Mouse (Mus musculus): ENCODE measurements around the gene Aldoc. TPM values are rescaled to one million over a fixed set of nuclear protein-coding genes. Genes with fewer than 3 reads are reported as not detected.

Aldoc gene
- polyA plus RNA-seq, 1 experiment from 2014 or later, result 562 TPM

DNA sequence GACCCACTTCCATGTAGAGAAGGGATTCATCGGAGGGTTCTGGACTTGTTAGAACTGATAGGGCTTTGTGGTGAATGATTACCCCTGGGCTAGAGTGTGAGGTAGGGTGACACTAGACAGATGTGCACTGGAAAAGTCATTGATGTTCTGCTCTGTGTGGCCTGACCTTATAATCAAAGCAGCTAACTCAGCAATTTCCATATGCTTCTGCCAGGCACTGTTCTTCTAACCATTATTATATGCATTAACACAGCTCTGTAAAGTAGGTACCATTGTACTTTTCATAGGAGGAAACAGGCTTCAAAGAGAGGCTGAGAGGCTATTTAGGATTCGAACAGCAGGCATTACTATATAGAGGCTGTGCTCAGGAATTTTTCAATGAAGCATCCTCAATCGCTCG is 4.4 kb downstream of the Aldoc start:
- Histone ChIP-seq H3K4me3 (ENCODE audit: low read length) (no peak overlapping the region), H3K27me3 (replicated peaks; ENCODE audit: control insufficient read depth, insufficient read depth, low read length) (no peaks in the 10 kb centered on the region), H3K9me3 (ENCODE audit: control insufficient read depth, low read length) (no peaks in the 10 kb centered on the region), H3K4me2 (ENCODE audit: low read length) (no peak overlapping the region), H3K27ac (ENCODE audit: low read depth, low read length) (no peak overlapping the region), H3K36me3 (ENCODE audit: control insufficient read depth, insufficient read depth, low read length) (no peaks in the 10 kb centered on the region), H3K9ac (ENCODE audit: low read depth, low read length) (no peak overlapping the region), H3K4me1 (ENCODE audit: control insufficient read depth, insufficient read depth, low read depth, low read length) (peaks cover 13% of the 10 kb centered on the region)
- ATAC-seq, result no peak
- 90% methylated on average over 4 of the region's 4 CpGs for WGBS

DNA sequence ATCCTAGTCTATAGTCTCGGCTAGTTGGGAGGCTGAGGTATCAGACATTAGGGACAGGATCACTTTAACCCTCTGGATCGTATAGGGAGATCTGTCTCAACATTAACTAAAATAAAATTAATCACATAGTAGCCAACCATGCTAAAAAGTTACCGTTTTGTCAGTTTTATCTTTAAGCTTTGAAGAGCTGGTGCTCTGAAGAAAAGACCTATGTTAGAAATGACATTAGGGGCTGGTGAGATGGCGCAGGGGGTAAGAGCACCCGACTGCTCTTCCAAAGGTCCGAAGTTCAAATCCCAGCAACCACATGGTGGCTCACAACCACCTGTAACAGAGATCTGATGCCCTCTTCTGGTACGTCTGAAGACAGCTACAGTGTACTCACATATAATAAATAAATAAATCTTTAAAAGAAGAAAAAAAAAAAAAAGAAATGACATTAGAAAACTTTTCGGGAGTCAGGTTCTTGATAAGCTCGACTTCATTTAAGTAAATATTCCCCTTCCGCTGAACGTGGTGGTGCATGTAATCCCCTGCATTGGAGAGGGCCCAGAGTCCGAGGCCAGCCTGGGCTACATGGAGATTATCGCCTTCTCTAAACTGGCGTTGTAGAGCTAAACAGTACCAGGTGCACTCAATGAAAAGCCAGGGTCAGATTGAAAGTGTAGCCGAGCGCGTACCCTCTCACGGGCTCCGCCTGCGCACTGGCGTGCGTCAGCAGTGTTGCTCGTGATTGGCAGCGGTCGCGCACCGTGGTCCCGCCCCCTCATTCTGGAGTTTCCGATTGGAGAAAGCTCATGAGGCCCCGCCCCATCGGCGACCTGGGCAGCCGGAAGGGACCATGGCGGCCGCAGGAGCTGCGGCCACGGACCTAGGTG is 5.1 kb downstream of the Aldoc start, which contains the start of gene Pigs:
Gene Pigs, plus strand, starts transcription at position 782 of the 878 bp plus-strand sequence.
- Histone ChIP-seq H3K27ac (ENCODE audit: low read depth, low read length) (peak within 1 kb of the TSS; percentile 70), H3K27me3 (replicated peaks; ENCODE audit: control insufficient read depth, insufficient read depth, low read length) (no peaks in the 10 kb centered on the region), H3K9me3 (ENCODE audit: control insufficient read depth, low read length) (no peaks in the 10 kb centered on the region), H3K4me1 (ENCODE audit: control insufficient read depth, insufficient read depth, low read depth, low read length) (peaks cover 11% of the 10 kb centered on the region), H3K4me2 (ENCODE audit: low read length) (peak within 1 kb of the TSS; percentile 83), H3K4me3 (ENCODE audit: low read length) (peak within 1 kb of the TSS; percentile 76), H3K36me3 (ENCODE audit: control insufficient read depth, insufficient read depth, low read length) (peaks cover 2% of the 10 kb centered on the region; the same call in 1 of the 2 replicates), H3K9ac (ENCODE audit: low read depth, low read length) (peak within 1 kb of the TSS; percentile 87)
- ATAC-seq, result peak; percentile 95
- WGBS, result 13% methylated on average over 37 of the region's 37 CpGs

DNA sequence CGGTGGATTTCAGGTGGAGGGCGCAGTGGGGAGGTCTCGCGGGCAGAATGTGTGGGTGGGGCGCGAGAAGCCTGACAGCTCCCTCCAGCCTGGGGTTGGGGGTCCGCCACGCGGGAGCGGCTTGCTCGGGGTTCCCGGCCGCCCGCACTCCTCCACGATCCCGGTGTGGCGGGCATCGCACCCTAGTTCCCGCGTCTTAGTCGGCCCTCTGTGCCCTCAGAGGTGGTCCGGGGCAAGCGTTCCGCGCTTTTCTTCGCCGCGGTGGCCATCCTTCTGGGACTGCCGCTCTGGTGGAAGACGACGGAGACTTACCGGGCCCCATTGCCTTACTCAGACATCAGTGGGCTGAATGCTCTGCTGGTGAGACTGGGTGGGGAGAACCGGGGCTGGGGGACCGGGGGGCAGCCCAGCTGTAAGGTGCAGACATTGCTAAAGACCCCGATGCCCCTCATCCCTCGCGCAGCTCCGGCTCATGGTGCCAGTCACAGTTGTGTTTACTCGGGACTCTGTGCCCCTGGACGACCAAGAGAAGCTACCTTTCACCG is 5.8 kb downstream of the Aldoc start:
- H3K9ac ChIP-seq (ENCODE audit: low read depth, low read length), result peak overlapping the region; percentile 87
- under 1% methylated on average over 40 of the region's 41 CpGs for WGBS
- H3K4me3 ChIP-seq (ENCODE audit: low read length), result peak overlapping the region; percentile 76
- H3K36me3 ChIP-seq (ENCODE audit: control insufficient read depth, insufficient read depth, low read length), result peaks cover 9% of the 10 kb centered on the region
- H3K9me3 ChIP-seq (ENCODE audit: control insufficient read depth, low read length), result no peaks in the 10 kb centered on the region
- no peaks in the 10 kb centered on the region for H3K27me3 ChIP-seq (replicated peaks; ENCODE audit: control insufficient read depth, insufficient read depth, low read length)
- peak; percentile 63 for ATAC-seq
- H3K27ac ChIP-seq (ENCODE audit: low read depth, low read length), result peak overlapping the region; percentile 42
- peak overlapping the region; percentile 83 for H3K4me2 ChIP-seq (ENCODE audit: low read length)
- peaks cover 10% of the 10 kb centered on the region for H3K4me1 ChIP-seq (ENCODE audit: control insufficient read depth, insufficient read depth, low read depth, low read length)

DNA sequence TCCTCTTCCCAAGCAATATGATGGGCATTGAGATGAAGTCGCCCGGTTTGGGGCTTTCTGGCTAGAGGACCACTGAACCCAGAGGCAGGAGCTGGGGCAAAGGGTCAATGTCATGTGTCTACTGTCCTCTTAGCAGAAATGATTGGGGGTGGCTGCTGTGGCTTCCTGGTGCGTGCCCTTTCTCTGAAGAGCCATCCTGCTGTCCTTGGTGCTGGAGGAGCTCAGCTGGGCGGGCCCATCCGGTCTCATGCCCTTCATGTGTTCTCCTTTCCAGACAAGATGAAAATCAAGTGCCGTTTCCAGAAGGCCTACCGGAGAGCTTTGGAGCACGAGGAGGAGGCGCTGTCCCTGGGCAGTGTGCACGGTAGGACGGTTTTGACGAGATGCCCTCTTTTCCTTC is 9.9 kb downstream of the Aldoc start:
- Histone ChIP-seq H3K36me3 (ENCODE audit: control insufficient read depth, insufficient read depth, low read length) (peaks cover 24% of the 10 kb centered on the region), H3K4me2 (ENCODE audit: low read length) (no peak overlapping the region), H3K27ac (ENCODE audit: low read depth, low read length) (no peak overlapping the region), H3K4me3 (ENCODE audit: low read length) (no peak overlapping the region), H3K27me3 (replicated peaks; ENCODE audit: control insufficient read depth, insufficient read depth, low read length) (no peaks in the 10 kb centered on the region), H3K9me3 (ENCODE audit: control insufficient read depth, low read length) (no peaks in the 10 kb centered on the region), H3K9ac (ENCODE audit: low read depth, low read length) (no peak overlapping the region), H3K4me1 (ENCODE audit: control insufficient read depth, insufficient read depth, low read depth, low read length) (peaks cover 10% of the 10 kb centered on the region)
- WGBS, result 93% methylated on average over 12 of the region's 12 CpGs
- no peak for ATAC-seq

GRCm38 (mm10) chr11:78333992-78334391 is 11.2 kb downstream of the Aldoc start:
- Histone ChIP-seq H3K9ac (ENCODE audit: low read depth, low read length) (no peak overlapping the region), H3K4me3 (ENCODE audit: low read length) (no peak overlapping the region), H3K4me2 (ENCODE audit: low read length) (no peak overlapping the region), H3K27ac (ENCODE audit: low read depth, low read length) (no peak overlapping the region), H3K9me3 (ENCODE audit: control insufficient read depth, low read length) (no peaks in the 10 kb centered on the region), H3K4me1 (ENCODE audit: control insufficient read depth, insufficient read depth, low read depth, low read length) (peaks cover 7% of the 10 kb centered on the region), H3K27me3 (replicated peaks; ENCODE audit: control insufficient read depth, insufficient read depth, low read length) (no peaks in the 10 kb centered on the region), H3K36me3 (ENCODE audit: control insufficient read depth, insufficient read depth, low read length) (peaks cover 24% of the 10 kb centered on the region)
- ATAC-seq, result no peak
- 96% methylated on average over 5 of the region's 5 CpGs for WGBS

GRCm38 (mm10) chr11:78337040-78337439 is 14.3 kb downstream of the Aldoc start:
- Histone ChIP-seq H3K36me3 (ENCODE audit: control insufficient read depth, insufficient read depth, low read length) (peaks cover 36% of the 10 kb centered on the region), H3K9me3 (ENCODE audit: control insufficient read depth, low read length) (no peaks in the 10 kb centered on the region), H3K4me1 (ENCODE audit: control insufficient read depth, insufficient read depth, low read depth, low read length) (no peaks in the 10 kb centered on the region), H3K9ac (ENCODE audit: low read depth, low read length) (no peak overlapping the region), H3K27ac (ENCODE audit: low read depth, low read length) (no peak overlapping the region), H3K27me3 (replicated peaks; ENCODE audit: control insufficient read depth, insufficient read depth, low read length) (no peaks in the 10 kb centered on the region), H3K4me3 (ENCODE audit: low read length) (no peak overlapping the region), H3K4me2 (ENCODE audit: low read length) (no peak overlapping the region)
- 95% methylated on average over 8 of the region's 8 CpGs for WGBS
- no peak for ATAC-seq

DNA sequence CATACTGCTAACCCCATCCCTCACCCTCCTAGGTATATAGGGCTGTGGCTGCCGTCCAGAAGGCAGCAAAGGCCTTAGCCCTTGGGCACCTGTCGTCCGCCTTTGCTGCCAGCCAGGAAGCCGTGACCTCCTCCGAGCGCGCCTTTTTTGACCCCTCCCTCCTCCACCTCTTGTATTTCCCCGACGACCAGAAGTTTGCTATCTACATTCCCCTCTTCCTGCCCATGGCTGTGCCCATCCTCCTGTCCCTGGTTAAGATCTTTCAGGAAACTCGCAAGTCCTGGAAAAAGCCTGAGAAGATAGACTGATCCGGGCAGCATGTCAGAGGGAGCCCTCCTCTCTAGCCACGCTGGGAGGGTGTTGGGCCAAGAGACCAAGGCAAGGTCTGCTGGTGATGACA is 18.9 kb downstream of the Aldoc start:
- Histone ChIP-seq H3K36me3 (ENCODE audit: control insufficient read depth, insufficient read depth, low read length) (peaks cover 16% of the 10 kb centered on the region), H3K4me3 (ENCODE audit: low read length) (no peak overlapping the region), H3K9me3 (ENCODE audit: control insufficient read depth, low read length) (no peaks in the 10 kb centered on the region), H3K9ac (ENCODE audit: low read depth, low read length) (no peak overlapping the region), H3K4me1 (ENCODE audit: control insufficient read depth, insufficient read depth, low read depth, low read length) (peaks cover 24% of the 10 kb centered on the region), H3K27ac (ENCODE audit: low read depth, low read length) (no peak overlapping the region), H3K4me2 (ENCODE audit: low read length) (no peak overlapping the region), H3K27me3 (replicated peaks; ENCODE audit: control insufficient read depth, insufficient read depth, low read length) (no peaks in the 10 kb centered on the region)
- ATAC-seq, result no peak
- whole genome bisulfite sequencing, result 85% methylated on average over 12 of the region's 12 CpGs

GRCm38 (mm10) chr11:78343381-78344327 is 20.9 kb downstream of the Aldoc start, which contains the start of gene Unc119:
TSS of gene Unc119 (plus strand) at chr11:78343482.
- Histone ChIP-seq H3K9ac (ENCODE audit: low read depth, low read length) (peak within 1 kb of the TSS; percentile 99), H3K27me3 (replicated peaks; ENCODE audit: control insufficient read depth, insufficient read depth, low read length) (no peaks in the 10 kb centered on the region), H3K4me3 (ENCODE audit: low read length) (peak within 1 kb of the TSS; percentile 96), H3K4me2 (ENCODE audit: low read length) (peak within 1 kb of the TSS; percentile 78), H3K9me3 (ENCODE audit: control insufficient read depth, low read length) (no peaks in the 10 kb centered on the region), H3K36me3 (ENCODE audit: control insufficient read depth, insufficient read depth, low read length) (peaks cover 20% of the 10 kb centered on the region), H3K4me1 (ENCODE audit: control insufficient read depth, insufficient read depth, low read depth, low read length) (peaks cover 30% of the 10 kb centered on the region), H3K27ac (ENCODE audit: low read depth, low read length) (peak within 1 kb of the TSS; percentile 90)
- under 1% methylated on average over 45 of the region's 66 CpGs for WGBS
- peak; percentile 86 for ATAC-seq

Data from hindbrain, embryonic 16.5 days (tissue).